Mouse (Mus musculus) G1E (cell line): Measurements from ENCODE around the gene Grxcr1. TPM values are rescaled to one million over a fixed set of nuclear protein-coding genes. Genes with fewer than 3 reads are reported as not detected.

Experiments
- ATAC-seq: 2 replicates; pipeline ENCODE4 v1.8.0; 2016; ENCODE audit warnings: mild to moderate bottlenecking; ENCODE audit not compliant: insufficient number of reproducible peaks, poor library complexity, low FRiP score, severe bottlenecking; ENCODE audit errors: extremely low read depth
- DNase-seq: peaks from one replicate; pipeline ENCODE4 v3.0.0; 2012; ENCODE audit warnings: low spot score
- H3K27me3 ChIP-seq: 2 replicates; pipeline ENCODE4 v1.6.1; 2012; ENCODE audit warnings: mild to moderate bottlenecking, low read length, inconsistent platforms; ENCODE audit not compliant: insufficient read depth
- H3K36me3 ChIP-seq: replicated peaks from 2 replicates; pipeline ENCODE3; 2012; ENCODE audit warnings: mild to moderate bottlenecking, inconsistent platforms
- H3K4me1 ChIP-seq: 2 replicates; pipeline ENCODE4 v1.6.1; 2012; ENCODE audit warnings: low read depth, low read length, inconsistent platforms, mixed read lengths; ENCODE audit not compliant: insufficient read depth
- H3K4me3 ChIP-seq: 2 replicates; pipeline ENCODE4 v1.5.1; 2012; ENCODE audit warnings: low read depth, mild to moderate bottlenecking, inconsistent platforms, low read length, moderate library complexity, mixed read lengths
- H3K9me3 ChIP-seq: replicated peaks from 2 replicates; pipeline ENCODE4 v1.6.1; 2012; ENCODE audit warnings: inconsistent platforms
- CTCF ChIP-seq: IDR thresholded peaks from 2 replicates; pipeline ENCODE4 v1.5.1; 2012; ENCODE audit warnings: low read depth, low read length, inconsistent platforms, mixed read lengths
- GATA1 ChIP-seq: IDR thresholded peaks from 2 replicates; pipeline ENCODE4 v1.6.1; 2012; ENCODE audit warnings: borderline replicate concordance, low read length, inconsistent platforms, mixed read lengths
- GATA2 ChIP-seq: IDR thresholded peaks from 2 replicates; pipeline ENCODE4 v1.6.1; 2012; ENCODE audit warnings: low read depth, low read length, inconsistent platforms, borderline replicate concordance
- POLR2AphosphoS5 ChIP-seq: IDR thresholded peaks from 2 replicates; pipeline ENCODE4 v1.6.1; 2012; ENCODE audit warnings: low read depth, low read length, inconsistent platforms; ENCODE audit not compliant: insufficient replicate concordance
- TAL1 ChIP-seq: conservative IDR thresholded peaks from 2 replicates; pipeline ENCODE4 v1.6.1; 2012; ENCODE audit warnings: low read depth, low read length, inconsistent platforms, mixed read lengths
- polyA plus RNA-seq: library from polyadenylated mRNA; stranded (reverse); fragments of >175 nt; gene quantifications from 2 replicates; pipeline ENCODE4 v1.2.3, GENCODE M21; 2012
- total RNA-seq, 2 experiments: library from RNA; stranded (forward) in 1 of 2; stranded (reverse) in 1 of 2; fragments of 200-1000 nt in 1 of 2; fragments of >200 nt in 1 of 2; fragmentation: Nextera tagmentation in 1 of 2; gene quantifications; 2 replicates each; pipeline ENCODE4 v1.2.3; 2014 to 2017

The Grxcr1 gene
- total and polyA plus RNA-seq, 3 experiments: not detected

- DNase-seq: no peak
- TF ChIP-seq CTCF: no peak
- no peak for TF ChIP-seq GATA1
- no peak for TF ChIP-seq POLR2AphosphoS5
- TF ChIP-seq TAL1: no peak
- TF ChIP-seq GATA2: no peak
Measured at GRCm38 (mm10) chr5:68071857-68072256, 40.2 kb downstream of the Grxcr1 start.

GRCm38 (mm10) chr5:68086535-68087098 lies 55.0 kb downstream of the Grxcr1 start:
- DNase-seq: no peak
- H3K36me3 ChIP-seq: no peaks in the 10 kb centered on the region
- no peaks in the 10 kb centered on the region for H3K9me3 ChIP-seq
- H3K4me3 ChIP-seq: no peak overlapping the region
- no peak for TF ChIP-seq TAL1
- TF ChIP-seq POLR2AphosphoS5: no peak
- no peak for TF ChIP-seq GATA1
- TF ChIP-seq CTCF: no peak
- no peak for TF ChIP-seq GATA2
- H3K27me3 ChIP-seq: no peaks in the 10 kb centered on the region
- no peak for ATAC-seq
- H3K4me1 ChIP-seq: no peaks in the 10 kb centered on the region

More at GRCm38 (mm10) chr5:68071857-68072256, 40.2 kb downstream of the Grxcr1 start:
- Histone ChIP-seq H3K27me3 (no peaks in the 10 kb centered on the region), H3K4me1 (no peaks in the 10 kb centered on the region), H3K9me3 (no peaks in the 10 kb centered on the region), H3K4me3 (no peak overlapping the region), H3K36me3 (no peaks in the 10 kb centered on the region)
- no peak for ATAC-seq

- TF ChIP-seq CTCF: no peak
- TF ChIP-seq GATA2: no peak
- no peak for TF ChIP-seq GATA1
- TF ChIP-seq POLR2AphosphoS5: no peak
- no peak for TF ChIP-seq TAL1
- no peak for ATAC-seq
- H3K4me3 ChIP-seq: no peak overlapping the region
- H3K4me1 ChIP-seq: no peaks in the 10 kb centered on the region
- H3K27me3 ChIP-seq: no peaks in the 10 kb centered on the region
- no peaks in the 10 kb centered on the region for H3K9me3 ChIP-seq
- no peaks in the 10 kb centered on the region for H3K36me3 ChIP-seq
- DNase-seq: no peak
Measured at GRCm38 (mm10) chr5:68087174-68087573, 55.5 kb downstream of the Grxcr1 start.

- TF ChIP-seq POLR2AphosphoS5 (no peak), GATA2 (no peak), GATA1 (no peak), CTCF (no peak), TAL1 (no peak)
- H3K9me3 ChIP-seq: no peaks in the 10 kb centered on the region
- H3K4me3 ChIP-seq: no peak overlapping the region
- ATAC-seq (no peak), DNase-seq (no peak)
- no peaks in the 10 kb centered on the region for H3K4me1 ChIP-seq
- no peaks in the 10 kb centered on the region for H3K27me3 ChIP-seq
- H3K36me3 ChIP-seq: no peaks in the 10 kb centered on the region
Measured at GRCm38 (mm10) chr5:68093085-68093484, 61.5 kb downstream of the Grxcr1 start.

GRCm38 (mm10) chr5:68097665-68098624 lies 66.3 kb downstream of the Grxcr1 start:
- no peaks in the 10 kb centered on the region for H3K27me3 ChIP-seq

GRCm38 (mm10) chr5:68112430-68113036 lies 80.9 kb downstream of the Grxcr1 start:
- Histone ChIP-seq H3K36me3 (no peaks in the 10 kb centered on the region), H3K9me3 (no peaks in the 10 kb centered on the region), H3K4me3 (no peak overlapping the region), H3K27me3 (0 out of 2 replicates have a peak, but pooled peaks cover 4% of the 10 kb centered on the region), H3K4me1 (no peaks in the 10 kb centered on the region)
- no peak for DNase-seq
- ATAC-seq: no peak
- no peak for TF ChIP-seq POLR2AphosphoS5
- TF ChIP-seq TAL1: no peak
- no peak for TF ChIP-seq GATA2
- no peak for TF ChIP-seq CTCF
- no peak for TF ChIP-seq GATA1

More at GRCm38 (mm10) chr5:68097665-68098624, 66.3 kb downstream of the Grxcr1 start:
- TF ChIP-seq GATA2: no peak
- DNase-seq: no peak
- Histone ChIP-seq H3K4me3 (no peak overlapping the region), H3K9me3 (no peaks in the 10 kb centered on the region), H3K4me1 (no peaks in the 10 kb centered on the region), H3K36me3 (no peaks in the 10 kb centered on the region)
- no peak for ATAC-seq
